Mouse (Mus musculus) frontal cortex, postnatal 25 days (tissue): Measurements from ENCODE around the gene Anapc4.

ENCODE experiments used
- DNase-seq, 2 experiments: peaks; one replicate each; pipeline ENCODE4 v3.0.0; 2022; ENCODE audit warnings: low spot score in 2 of 2

Gene Anapc4

GRCm38 (mm10) chr5:52833761-52834274, at the start of gene Anapc4:
Anapc4 (plus strand) TSS chr5:52834012.
- peak; percentile 98 to 99 for DNase-seq

DNA sequence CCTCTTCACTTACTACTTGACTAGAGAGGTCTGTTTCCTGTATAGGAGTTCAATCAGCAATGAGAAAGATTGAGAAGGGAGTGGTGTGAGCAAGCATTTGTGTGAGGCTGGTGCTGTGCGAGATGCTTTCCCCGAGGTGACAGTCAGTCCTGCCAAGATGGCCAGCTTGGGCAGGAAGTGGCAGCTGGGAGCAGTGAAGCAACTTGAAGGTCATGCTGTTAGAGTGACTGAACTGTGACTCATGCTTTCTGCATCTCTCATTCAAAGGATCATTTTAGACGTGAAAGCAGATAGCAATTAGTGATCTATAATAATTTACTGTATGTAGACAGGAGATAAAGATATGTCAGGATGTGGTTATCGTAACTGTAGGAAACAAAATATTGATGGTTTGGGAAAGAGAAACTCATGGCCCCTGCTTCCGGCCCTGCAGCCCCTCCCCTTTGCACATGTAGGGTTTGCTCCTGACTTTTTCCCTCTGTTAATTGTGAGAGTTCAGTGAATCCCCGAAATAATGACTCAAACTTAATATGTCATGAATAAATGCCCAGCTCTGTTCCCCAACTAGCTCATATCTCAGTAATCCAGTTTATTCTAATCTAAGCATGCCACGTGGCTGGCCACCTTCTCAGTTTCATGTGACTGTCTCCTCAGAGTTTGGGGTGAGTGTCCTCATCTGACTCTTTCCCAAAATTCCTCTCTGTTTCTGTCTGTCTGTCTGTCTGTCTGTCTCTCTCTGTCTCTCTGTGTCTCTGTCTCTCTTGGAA, 47.1 kb upstream of the Anapc4 start:
- no peak for DNase-seq

GRCm38 (mm10) chr5:52793230-52793629, 40.6 kb upstream of the Anapc4 start:
- no peak for DNase-seq

DNA sequence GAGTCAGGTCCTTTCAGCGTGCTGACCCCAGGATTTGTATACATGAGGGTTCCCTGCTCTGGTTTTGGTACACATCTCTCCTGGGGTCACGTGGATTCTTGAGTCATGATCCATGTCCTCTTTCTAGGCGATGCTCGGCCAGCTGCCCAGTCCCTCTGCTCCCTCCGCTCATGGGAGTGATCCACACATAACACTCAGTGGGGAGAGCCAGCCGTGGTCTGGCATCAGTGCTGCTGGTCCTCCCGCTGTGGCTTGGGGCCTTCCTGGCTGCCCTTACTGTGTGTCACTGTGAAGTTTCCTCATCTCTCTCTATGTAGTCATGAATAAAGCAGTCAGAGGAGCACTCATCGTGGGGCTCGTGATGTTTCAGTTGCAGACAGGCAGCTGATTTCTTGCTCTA, 39.7 kb upstream of the Anapc4 start:
- no peak for DNase-seq

GRCm38 (mm10) chr5:52799274-52799985, 34.4 kb upstream of the Anapc4 start:
- no peak for DNase-seq

DNA sequence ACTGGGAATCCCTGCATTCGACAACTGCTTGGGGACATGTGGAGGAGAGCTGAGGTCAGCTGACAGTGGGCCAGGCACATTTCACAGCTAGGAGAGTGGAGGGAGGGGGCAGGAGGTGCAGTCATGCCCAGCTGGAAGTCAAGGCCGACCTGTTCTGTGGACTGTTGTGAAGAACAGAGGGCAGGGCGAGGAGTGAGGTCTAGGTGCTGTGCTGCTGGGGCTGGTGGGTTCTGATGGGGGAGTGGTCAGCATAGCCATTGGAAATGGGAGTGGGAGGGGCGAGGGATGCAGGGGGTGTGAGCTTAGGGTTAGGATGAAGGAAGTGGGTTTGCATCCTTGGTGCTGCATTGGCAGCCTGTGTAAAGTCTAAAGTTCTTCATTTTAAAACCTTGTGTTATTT, 28.0 kb upstream of the Anapc4 start:
- no peak for DNase-seq

GRCm38 (mm10) chr5:52806349-52806748, 27.5 kb upstream of the Anapc4 start:
- no peak for DNase-seq

DNA sequence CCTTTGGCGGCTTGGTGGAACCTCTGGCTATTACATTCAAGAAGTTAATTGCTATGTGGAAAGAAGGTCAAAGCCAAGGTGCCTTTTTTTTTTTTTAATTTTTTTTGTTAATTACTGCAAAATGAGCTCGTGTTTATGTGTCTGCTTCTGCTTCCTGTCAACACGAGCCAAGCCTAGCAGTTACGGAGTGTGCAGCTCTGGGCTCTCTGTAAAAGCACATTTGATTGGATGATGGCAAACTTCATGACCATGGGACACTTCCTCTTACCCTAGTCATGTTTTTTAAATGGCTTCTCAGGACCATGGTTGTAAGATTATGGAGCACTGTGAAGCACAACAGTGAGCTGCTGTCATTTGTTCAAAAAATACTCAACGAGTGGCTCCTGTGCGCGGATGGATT, 26.8 kb upstream of the Anapc4 start:
- DNase-seq: no peak

GRCm38 (mm10) chr5:52810446-52810845, 23.4 kb upstream of the Anapc4 start:
- no peak for DNase-seq

DNA sequence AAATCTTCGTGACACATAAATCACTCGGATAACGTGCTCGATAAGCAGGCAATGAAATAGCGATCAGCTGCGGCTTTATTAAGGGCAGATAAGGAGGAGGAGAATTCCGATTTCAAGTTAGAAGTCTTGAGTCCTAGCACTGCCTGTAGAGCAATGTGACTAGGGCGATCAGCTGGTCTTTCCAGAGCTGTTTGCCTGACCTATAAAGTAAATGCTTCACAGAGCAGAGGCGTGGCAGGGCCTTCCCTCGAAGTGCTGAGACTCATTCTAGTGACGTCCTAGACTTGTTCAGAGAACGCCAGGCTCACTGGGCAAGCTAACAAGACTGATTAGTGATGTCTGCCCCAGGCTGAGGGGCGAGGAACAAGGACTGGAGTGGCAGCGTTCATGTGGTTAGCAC, 22.8 kb upstream of the Anapc4 start:
- no peak for DNase-seq

- DNase-seq: no peak
Measured at GRCm38 (mm10) chr5:52812456-52812855, 21.4 kb upstream of the Anapc4 start.

DNA sequence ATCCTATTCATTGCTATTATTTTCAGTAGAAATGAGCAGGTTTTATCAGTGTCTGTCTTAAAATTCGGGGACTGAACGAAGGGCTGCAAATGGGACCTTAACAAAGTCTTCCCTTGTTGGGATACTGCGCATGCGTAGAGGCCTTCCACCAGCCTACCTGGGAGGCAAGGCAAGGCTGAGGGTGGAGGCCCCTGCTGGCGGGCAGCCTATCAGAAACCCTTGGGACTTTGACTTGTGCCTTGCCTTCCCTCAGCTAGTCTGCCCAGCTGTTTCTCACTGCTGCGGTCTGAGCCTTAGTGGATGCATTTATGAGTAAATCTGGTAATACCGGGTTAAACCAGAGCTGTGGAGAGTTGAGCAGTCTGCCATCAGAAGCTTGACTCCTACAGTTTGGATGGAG, 20.5 kb upstream of the Anapc4 start:
- no peak for DNase-seq

DNA sequence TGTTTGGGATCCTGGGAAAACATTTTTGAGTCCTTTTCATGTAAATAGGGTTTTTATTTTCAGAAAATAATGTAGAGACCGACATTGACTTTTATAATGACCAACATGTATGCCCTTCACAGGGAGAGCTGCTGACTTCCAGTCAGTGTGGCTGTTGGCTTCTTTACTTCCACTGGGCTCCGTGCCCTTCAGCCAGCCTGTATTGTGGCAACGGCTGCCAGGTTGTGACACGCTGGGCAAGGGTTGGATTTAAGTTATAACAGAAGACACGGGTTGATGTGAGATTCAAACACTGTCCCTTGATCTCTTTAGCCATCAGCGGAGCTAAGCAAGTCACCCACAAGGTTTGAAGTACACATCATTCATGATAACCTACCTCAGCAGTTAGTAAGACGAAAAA, 15.1 kb upstream of the Anapc4 start:
- DNase-seq: no peak

- DNase-seq: peak in 1 of 2 experiments; percentile 32
Measured at GRCm38 (mm10) chr5:52821691-52822090, 12.1 kb upstream of the Anapc4 start.

DNA sequence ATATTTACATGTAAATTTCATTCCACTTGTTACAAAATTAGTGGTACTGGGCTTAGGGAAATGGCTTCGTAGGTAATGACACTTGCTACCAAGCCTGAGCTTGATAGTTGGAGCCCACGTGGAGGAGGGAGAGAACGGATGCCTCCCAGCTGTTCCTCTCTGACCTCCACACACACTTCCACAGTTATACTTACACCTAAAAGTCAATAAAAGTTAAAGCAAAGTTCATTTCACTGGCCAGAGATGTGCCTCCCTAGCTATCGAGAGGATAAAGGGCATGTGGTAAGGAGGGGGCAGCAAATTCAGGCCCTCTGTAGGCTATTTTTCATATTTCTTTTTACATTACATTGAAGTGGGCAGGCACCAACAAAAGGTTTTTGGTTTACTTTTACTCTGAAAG, 5.9 kb upstream of the Anapc4 start:
- DNase-seq: no peak

DNA sequence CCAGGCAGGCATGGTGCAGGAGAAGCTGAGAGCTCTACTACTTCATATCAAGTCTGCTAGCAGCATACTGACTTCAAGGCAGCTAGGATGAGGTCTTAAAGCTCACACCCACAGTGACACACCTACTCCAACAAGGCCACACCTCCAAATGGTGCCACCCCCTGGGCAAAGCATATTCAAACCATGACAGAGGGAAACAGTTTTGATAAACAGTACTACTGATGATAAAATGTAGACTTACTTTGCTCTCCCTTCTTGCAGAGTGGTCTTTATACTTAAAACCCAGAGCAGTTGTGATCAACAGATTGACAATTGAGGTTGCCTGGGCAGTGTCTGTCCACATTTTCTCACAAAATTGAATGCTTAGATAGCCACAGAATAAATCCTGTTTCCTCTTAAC, 807 bp upstream of the Anapc4 start:
- DNase-seq: no peak

GRCm38 (mm10) chr5:52834386-52834785, 574 bp downstream of the Anapc4 start:
- no peak for DNase-seq

GRCm38 (mm10) chr5:52844319-52844718, 10.5 kb downstream of the Anapc4 start:
- no peak for DNase-seq

DNA sequence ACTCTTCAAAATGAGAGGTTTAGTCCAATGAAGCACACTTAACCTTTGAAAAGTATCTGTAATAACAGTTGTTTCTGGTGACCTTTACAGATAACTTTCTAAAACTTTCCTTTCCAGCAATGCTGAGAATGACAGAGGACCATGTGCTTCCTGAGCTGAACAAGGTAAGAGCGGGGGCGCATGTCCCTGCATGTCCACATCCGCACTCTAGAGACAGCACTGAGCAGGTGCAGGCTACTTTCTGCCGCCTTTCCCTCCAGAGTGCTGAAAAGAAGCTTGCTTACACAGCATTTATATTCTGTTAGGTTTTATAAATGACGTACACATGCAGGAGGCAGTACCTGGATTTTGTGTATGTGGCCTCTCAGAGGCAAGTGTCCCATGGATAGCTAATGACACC, 21.9 kb downstream of the Anapc4 start:
- no peak for DNase-seq

- no peak for DNase-seq
Measured at GRCm38 (mm10) chr5:52864446-52864845, 30.6 kb downstream of the Anapc4 start.

DNA sequence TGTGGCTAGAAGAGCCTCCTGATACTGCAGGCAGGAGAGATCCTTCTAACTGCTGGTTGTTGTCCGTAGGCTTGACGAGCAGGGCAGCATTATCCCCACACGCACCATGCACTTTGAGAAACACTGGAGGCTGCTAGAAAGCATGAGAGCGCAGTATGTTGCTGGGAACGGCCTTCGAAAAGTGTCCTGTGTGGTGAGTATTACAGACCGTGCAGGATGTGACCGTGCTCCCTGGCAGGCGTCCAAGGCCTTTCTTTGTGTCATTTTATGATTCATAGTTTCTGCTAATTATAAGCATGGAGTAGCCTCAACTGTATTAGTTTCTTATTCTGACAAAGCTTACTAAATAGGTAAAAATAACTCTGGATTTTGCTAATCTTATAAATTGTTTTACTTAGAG, 32.0 kb downstream of the Anapc4 start:
- no peak for DNase-seq

DNA sequence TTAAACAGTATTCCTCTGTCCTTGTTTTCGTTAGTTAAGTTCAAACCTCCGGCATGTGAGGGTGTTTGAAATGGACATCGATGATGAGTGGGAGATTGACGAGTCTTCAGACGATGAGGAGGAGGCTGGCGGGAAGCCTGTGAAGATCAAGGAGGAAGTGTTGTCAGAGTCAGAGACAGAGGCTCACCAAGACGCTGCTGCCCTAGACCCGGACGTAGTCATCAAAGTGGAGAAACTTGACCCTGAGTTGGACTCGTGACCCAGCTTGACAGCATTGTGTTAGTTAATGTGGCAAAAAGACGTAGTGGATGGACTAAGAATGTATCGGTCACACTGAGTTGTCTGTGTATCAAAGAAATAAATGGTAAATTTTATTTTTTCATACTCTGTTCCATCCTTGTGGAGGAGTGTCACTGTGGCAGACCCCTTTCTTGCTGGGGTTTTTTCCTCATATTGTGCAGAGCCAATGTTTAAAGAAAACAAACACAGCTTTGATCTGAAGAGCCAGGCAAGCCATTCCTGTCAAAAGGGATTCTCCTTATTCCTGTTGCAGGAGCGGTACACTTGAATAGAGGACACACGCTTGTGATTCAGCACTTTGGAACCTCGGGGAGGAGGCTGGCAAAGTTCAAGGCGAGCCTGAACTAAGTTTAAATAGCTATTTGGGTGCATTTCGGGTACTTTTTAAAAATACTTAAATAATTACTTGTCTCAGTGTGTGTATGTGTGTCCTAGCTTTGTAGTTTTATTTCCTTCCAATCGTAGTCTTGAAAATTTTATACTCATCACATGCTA, 32.7 kb downstream of the Anapc4 start:
- no peak for DNase-seq
